Mouse (Mus musculus) adrenal gland, postnatal 4 days (tissue): ENCODE measurements around the gene Zyx. TPM values are rescaled to one million over a fixed set of nuclear protein-coding genes. Genes with fewer than 3 reads are reported as not detected.

Experiments used
- DNase-seq, 2 experiments: peaks; one replicate each; pipeline ENCODE4 v3.0.0; 2021 to 2022; ENCODE audit warnings: low spot score in 2 of 2, mixed read lengths in 2 of 2
- total RNA-seq, 2 experiments: library from RNA; stranded (reverse); gene quantifications; 2 replicates each; pipeline ENCODE4 v1.2.3; 2021

The Zyx gene
- total RNA-seq, 2 experiments from 2014 or later = 106 to 111 TPM

- DNase-seq = no peak
Measured at GRCm38 (mm10) chr6:42364066-42364465, 14.6 kb downstream of the Zyx start.

GRCm38 (mm10) chr6:42364607-42365006 is 15.2 kb downstream of the Zyx start:
- no peak for DNase-seq

GRCm38 (mm10) chr6:42365215-42365614 is 15.8 kb downstream of the Zyx start:
- DNase-seq = no peak

GRCm38 (mm10) chr6:42369870-42370269 is 20.4 kb downstream of the Zyx start:
- no peak for DNase-seq

- no peak for DNase-seq
Measured at GRCm38 (mm10) chr6:42370630-42371363, 21.4 kb downstream of the Zyx start.

- no peak for DNase-seq
Measured at GRCm38 (mm10) chr6:42372001-42372400, 22.6 kb downstream of the Zyx start.

GRCm38 (mm10) chr6:42372421-42372815 is 23.0 kb downstream of the Zyx start:
- DNase-seq = no peak

DNA sequence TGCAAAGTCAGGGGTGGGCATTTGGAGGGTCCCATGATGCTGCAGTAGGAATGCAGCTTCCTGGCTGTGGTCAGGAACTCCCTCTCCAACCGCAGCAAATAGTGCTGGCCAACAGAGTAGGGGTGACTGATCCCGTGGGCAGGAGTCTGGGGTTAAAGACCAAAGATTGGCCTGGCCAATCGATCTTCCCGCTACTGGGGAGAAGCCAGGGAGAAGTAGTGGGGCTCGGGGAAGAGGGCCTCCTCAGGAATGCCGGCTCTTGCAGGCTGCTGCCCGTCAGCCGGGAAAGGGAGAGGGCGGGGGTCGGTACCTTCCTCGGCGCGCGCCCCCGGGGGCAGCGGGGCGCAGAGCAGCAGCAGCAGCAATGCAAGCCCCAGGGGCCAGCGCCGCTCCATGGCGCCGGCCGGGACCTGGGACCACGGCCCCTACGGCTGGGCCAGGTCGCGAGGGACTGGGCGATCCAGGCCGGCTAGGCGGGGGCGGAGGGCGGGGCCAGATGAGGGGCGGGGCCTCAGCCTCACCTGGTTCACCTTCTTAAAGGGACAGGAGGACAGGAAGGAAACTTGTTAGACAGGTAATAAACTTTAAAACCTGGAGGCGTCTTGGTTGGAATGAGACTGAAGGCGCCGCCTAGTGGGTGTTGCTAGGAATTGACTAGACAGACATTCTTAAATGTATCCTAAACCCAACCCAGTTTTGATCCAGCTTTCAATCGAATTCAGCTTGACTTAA is 23.6 kb downstream of the Zyx start, which contains the start of gene Epha1:
Gene Epha1, minus strand, starts transcription at position 453 of the 732 bp plus-strand sequence.
- no peak for DNase-seq

DNA sequence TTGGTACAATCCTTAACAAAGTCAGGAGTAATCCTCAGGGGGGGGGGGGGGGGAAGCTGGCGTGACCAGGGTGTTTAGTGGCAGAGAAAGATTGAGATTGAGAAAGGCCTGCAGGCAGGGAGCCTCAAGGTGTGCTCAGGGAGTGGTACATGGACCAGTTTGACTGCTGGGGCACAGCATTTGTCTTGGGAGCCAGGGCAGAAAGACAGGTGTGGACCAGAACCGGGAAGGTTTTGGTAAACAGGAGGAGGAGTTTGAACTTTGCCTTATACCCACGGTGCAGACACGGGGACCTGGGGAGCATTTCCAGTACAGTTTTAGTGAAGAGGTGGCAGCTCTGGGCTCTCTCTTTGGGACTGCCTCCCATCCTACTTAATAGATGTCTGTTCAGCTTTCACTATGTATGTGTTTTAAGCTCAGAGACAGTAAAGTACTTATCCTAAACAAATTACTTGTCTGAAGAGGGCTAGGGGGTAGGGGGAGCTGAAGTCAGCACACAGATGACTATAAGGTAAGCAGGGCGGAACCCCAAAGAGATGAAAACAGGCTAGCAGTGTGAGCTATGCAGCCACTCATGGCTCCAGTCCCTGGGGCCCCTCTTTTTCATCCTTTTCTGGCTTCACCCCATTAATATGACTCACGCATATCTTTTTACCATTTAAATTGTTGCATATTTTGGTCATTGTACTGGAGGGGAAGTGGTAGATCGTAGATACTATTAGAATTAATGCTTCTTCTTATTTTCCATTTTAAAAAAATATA is 24.4 kb downstream of the Zyx start:
- DNase-seq = no peak

DNA sequence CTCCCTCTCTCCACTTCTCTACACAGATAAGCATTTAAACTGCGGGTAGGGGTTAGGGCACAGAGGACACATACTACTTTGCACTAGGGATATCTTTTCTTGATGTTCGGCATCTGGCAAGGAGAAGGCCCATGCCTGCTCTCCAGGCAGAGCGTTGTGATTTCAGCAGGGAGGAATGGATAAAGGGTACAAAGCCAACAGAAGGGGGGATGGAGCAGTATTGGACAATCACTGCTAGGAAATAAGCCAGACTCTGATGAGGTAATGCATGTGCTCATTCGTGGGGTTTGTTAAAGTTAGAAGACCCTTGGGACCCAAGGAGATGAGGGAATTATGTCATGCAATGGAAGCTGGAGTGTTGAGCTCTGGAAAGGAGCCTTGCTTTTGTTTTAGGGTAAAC is 25.3 kb downstream of the Zyx start:
- DNase-seq = no peak

DNA sequence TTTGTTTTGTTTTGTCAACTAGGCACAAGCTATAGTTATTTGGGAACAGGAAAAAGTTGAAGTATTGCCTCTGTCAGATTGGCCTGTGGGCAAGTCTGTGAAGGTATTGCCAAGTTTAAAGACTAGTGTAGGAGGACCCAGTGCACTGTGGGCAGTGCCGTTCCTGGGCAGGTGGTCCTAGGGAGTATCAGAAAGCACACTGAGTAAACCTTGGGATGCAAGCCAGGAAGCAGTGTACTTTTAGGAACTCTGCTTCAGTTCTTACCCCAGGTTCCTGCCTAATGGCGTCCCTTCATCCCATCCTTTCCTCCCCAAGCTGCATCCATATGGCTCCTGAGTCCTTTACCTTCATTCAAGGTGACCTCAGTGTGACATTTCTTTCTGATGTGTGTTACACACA is 25.7 kb downstream of the Zyx start:
- DNase-seq = no peak

- DNase-seq = no peak
Measured at GRCm38 (mm10) chr6:42376016-42376415, 26.6 kb downstream of the Zyx start.

GRCm38 (mm10) chr6:42376504-42377019 is 27.1 kb downstream of the Zyx start:
- DNase-seq = no peak

GRCm38 (mm10) chr6:42377280-42377679 is 27.9 kb downstream of the Zyx start:
- no peak for DNase-seq

- DNase-seq = no peak
Measured at GRCm38 (mm10) chr6:42379551-42379950, 30.1 kb downstream of the Zyx start.

- no peak for DNase-seq
Measured at GRCm38 (mm10) chr6:42380416-42381144, 31.1 kb downstream of the Zyx start.

GRCm38 (mm10) chr6:42381221-42381620 is 31.8 kb downstream of the Zyx start:
- no peak for DNase-seq

DNA sequence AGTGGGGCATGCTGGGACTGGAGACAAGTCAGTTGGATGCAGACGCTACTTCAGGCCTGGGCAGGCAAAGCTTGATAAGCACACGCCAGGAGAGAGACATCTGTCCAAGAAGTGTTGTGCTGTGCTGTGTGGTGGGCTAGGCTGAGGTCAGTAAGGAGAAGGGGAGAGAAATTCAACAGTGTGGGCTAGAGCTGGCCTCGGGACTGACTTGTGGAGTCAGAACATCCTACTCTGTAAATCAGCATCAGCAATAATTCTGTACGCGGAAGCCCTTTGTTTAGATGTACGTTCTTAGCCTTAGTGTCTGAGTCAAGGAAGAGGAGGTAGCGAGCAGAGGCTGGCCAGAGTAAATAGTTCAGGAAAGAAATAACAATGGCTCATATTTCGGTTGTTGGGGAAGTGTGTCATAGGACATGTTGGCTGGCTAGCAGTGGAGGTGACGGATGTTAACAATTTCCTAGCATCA is 32.5 kb downstream of the Zyx start:
- DNase-seq = no peak

DNA sequence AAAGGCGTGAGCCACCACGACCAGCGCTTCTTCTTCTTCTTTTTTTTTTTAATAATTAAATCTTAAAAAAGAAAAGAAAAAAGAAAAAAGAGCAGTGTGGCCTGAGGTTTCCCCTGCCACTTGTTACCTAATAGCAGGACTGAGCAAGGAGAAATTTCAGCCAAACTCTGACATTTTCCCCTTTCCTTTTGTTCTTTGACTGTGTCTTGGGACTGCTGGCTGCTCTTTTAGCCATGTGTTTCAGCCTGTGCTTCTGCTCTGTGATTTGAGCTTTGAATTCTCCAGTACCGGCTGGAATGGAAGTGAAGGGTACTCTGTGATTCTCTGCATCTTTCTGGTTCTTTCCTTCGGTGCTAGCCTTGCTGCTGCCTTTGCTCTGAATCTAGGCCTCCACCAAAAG is 33.9 kb downstream of the Zyx start:
- DNase-seq = no peak

DNA sequence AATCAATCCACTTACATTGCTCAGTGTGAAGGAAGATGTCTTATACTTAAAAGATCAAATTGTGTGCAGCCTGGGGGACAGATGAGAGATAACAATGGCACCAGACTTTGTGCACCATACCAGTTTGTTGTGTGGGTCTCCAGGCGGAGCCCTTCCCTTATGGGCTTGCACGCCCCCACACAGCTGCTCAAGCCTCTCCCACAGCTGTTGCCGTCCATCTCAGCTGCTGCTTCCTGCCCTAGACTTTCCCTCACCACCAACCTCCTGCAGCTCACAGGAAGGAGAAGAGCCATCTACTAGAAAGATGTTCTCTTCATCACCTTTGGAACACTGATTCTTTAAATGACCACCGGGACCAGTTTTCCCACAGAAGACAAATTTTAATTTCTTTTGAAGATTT is 36.2 kb downstream of the Zyx start:
- DNase-seq = no peak

DNA sequence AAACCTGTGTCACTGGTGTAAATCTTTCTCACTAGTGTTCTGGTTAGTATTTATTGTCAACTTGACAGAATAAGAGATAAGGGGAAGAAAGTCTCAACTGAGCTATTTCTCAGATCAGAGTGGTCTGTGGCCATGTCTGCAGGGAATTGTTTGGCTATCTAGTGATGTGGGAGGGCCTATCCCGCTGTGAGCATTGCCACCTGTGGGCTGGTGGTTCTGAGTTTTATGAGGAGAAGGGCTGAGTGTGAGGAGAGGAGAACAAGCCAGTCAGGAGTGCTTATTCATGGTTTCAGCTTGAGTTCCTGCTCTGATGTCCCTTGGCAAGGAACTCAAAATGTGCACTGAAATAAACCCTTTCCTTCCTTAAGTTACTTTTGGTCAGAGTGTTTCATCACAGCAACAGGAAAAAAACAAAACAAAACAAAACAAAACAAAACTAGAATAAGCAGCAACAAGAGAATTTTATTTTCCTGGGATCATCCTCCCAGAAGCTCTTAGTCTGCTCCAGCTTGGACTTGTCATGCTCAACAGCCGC is 42.4 kb downstream of the Zyx start:
- no peak for DNase-seq
